Mouse (Mus musculus): Measurements from ENCODE around the gene Fam98b. TPM values are rescaled to one million over a fixed set of nuclear protein-coding genes. Genes with fewer than 3 reads are reported as not detected.

Fam98b gene
- polyA plus RNA-seq, 1 experiment from 2014 or later, result 13.7 TPM

GRCm38 (mm10) chr2:117230261-117230660 is 19.3 kb upstream of the Fam98b start:
- ATAC-seq (ENCODE audit: low FRiP score), result no peak
- 81% methylated on average over 7 of the region's 7 CpGs for WGBS

GRCm38 (mm10) chr2:117231257-117231656 is 18.3 kb upstream of the Fam98b start:
- Histone ChIP-seq H3K4me3 (replicated peaks) (no peak overlapping the region), H3K9ac (replicated peaks) (no peak overlapping the region), H3K27ac (replicated peaks) (no peak overlapping the region), H3K4me1 (peaks cover 11% of the 10 kb centered on the region), H3K9me3 (replicated peaks) (no peaks in the 10 kb centered on the region), H3K27me3 (replicated peaks) (no peaks in the 10 kb centered on the region), H3K4me2 (peak overlapping the region; percentile 32), H3K36me3 (no peaks in the 10 kb centered on the region)
- peak; percentile 84; the same call in 1 of the 2 replicates for ATAC-seq (ENCODE audit: low FRiP score)
- WGBS, result 7% methylated on average over 13 of the region's 13 CpGs

More at GRCm38 (mm10) chr2:117230261-117230660, 19.3 kb upstream of the Fam98b start:
- H3K9ac ChIP-seq (replicated peaks), result no peak overlapping the region
- peaks cover 11% of the 10 kb centered on the region for H3K4me1 ChIP-seq
- H3K36me3 ChIP-seq, result no peaks in the 10 kb centered on the region
- H3K4me3 ChIP-seq (replicated peaks), result no peak overlapping the region
- no peak overlapping the region for H3K4me2 ChIP-seq
- no peaks in the 10 kb centered on the region for H3K27me3 ChIP-seq (replicated peaks)
- H3K27ac ChIP-seq (replicated peaks), result no peak overlapping the region
- H3K9me3 ChIP-seq (replicated peaks), result no peaks in the 10 kb centered on the region

- Histone ChIP-seq H3K4me2 (no peak overlapping the region), H3K4me3 (replicated peaks) (no peak overlapping the region), H3K9ac (replicated peaks) (no peak overlapping the region), H3K36me3 (no peaks in the 10 kb centered on the region), H3K4me1 (no peaks in the 10 kb centered on the region), H3K9me3 (replicated peaks) (no peaks in the 10 kb centered on the region), H3K27ac (replicated peaks) (no peak overlapping the region), H3K27me3 (replicated peaks) (no peaks in the 10 kb centered on the region)
- no peak for ATAC-seq (ENCODE audit: low FRiP score)
- 78% methylated on average over 4 of the region's 4 CpGs for WGBS
Measured at GRCm38 (mm10) chr2:117241953-117242352, 7.6 kb upstream of the Fam98b start.

GRCm38 (mm10) chr2:117250001-117250510 is 517 bp downstream of the Fam98b start:
- H3K27ac ChIP-seq (replicated peaks), result peak overlapping the region; percentile 91
- ATAC-seq (ENCODE audit: low FRiP score), result peak; percentile 80
- peak overlapping the region; percentile 80 for H3K4me3 ChIP-seq (replicated peaks)
- 0% methylated on average over 24 of the region's 24 CpGs for WGBS
- H3K9me3 ChIP-seq (replicated peaks), result no peaks in the 10 kb centered on the region
- H3K4me2 ChIP-seq, result peak overlapping the region; percentile 68
- H3K36me3 ChIP-seq, result no peaks in the 10 kb centered on the region
- peaks cover 17% of the 10 kb centered on the region for H3K4me1 ChIP-seq
- H3K9ac ChIP-seq (replicated peaks), result peak overlapping the region; percentile 79
- H3K27me3 ChIP-seq (replicated peaks), result no peaks in the 10 kb centered on the region

GRCm38 (mm10) chr2:117255415-117255814 is 5.9 kb downstream of the Fam98b start:
- Histone ChIP-seq H3K36me3 (peaks cover 10% of the 10 kb centered on the region; the same call in 1 of the 2 replicates), H3K4me2 (no peak overlapping the region), H3K4me3 (replicated peaks) (no peak overlapping the region), H3K9ac (replicated peaks) (no peak overlapping the region), H3K4me1 (peaks cover 14% of the 10 kb centered on the region), H3K27ac (replicated peaks) (no peak overlapping the region), H3K27me3 (replicated peaks) (no peaks in the 10 kb centered on the region), H3K9me3 (replicated peaks) (no peaks in the 10 kb centered on the region)
- ATAC-seq (ENCODE audit: low FRiP score), result no peak
- 87% methylated on average over 2 of the region's 2 CpGs for WGBS

GRCm38 (mm10) chr2:117257617-117258016 is 8.1 kb downstream of the Fam98b start:
- 95% methylated on average over 1 of the region's 1 CpGs for WGBS
- no peak overlapping the region for H3K4me3 ChIP-seq (replicated peaks)
- H3K27ac ChIP-seq (replicated peaks), result no peak overlapping the region
- H3K36me3 ChIP-seq, result peaks cover 18% of the 10 kb centered on the region; the same call in 1 of the 2 replicates
- no peaks in the 10 kb centered on the region for H3K4me1 ChIP-seq
- H3K9me3 ChIP-seq (replicated peaks), result no peaks in the 10 kb centered on the region
- H3K27me3 ChIP-seq (replicated peaks), result no peaks in the 10 kb centered on the region
- no peak for ATAC-seq (ENCODE audit: low FRiP score)
- H3K9ac ChIP-seq (replicated peaks), result no peak overlapping the region
- no peak overlapping the region for H3K4me2 ChIP-seq

GRCm38 (mm10) chr2:117262184-117262583 is 12.6 kb downstream of the Fam98b start:
- Histone ChIP-seq H3K4me3 (replicated peaks) (no peak overlapping the region), H3K27ac (replicated peaks) (no peak overlapping the region), H3K9me3 (replicated peaks) (no peaks in the 10 kb centered on the region), H3K9ac (replicated peaks) (no peak overlapping the region), H3K36me3 (peaks cover 37% of the 10 kb centered on the region), H3K4me2 (no peak overlapping the region), H3K4me1 (no peaks in the 10 kb centered on the region), H3K27me3 (replicated peaks) (no peaks in the 10 kb centered on the region)
- ATAC-seq (ENCODE audit: low FRiP score), result no peak
- WGBS, result 91% methylated on average over 5 of the region's 5 CpGs

- no peak overlapping the region for H3K9ac ChIP-seq (replicated peaks)
- H3K9me3 ChIP-seq (replicated peaks), result no peaks in the 10 kb centered on the region
- H3K36me3 ChIP-seq, result peaks cover 43% of the 10 kb centered on the region
- no peak overlapping the region for H3K4me3 ChIP-seq (replicated peaks)
- H3K27ac ChIP-seq (replicated peaks), result no peak overlapping the region
- H3K4me1 ChIP-seq, result no peaks in the 10 kb centered on the region
- 73% methylated on average over 11 of the region's 11 CpGs for WGBS
- no peak overlapping the region for H3K4me2 ChIP-seq
- ATAC-seq (ENCODE audit: low FRiP score), result peak; percentile 65; the same call in 1 of the 2 replicates
- no peaks in the 10 kb centered on the region for H3K27me3 ChIP-seq (replicated peaks)
Measured at GRCm38 (mm10) chr2:117263786-117264408, 14.4 kb downstream of the Fam98b start.

- 88% methylated on average over 7 of the region's 7 CpGs for WGBS
- Histone ChIP-seq H3K4me3 (replicated peaks) (no peak overlapping the region), H3K36me3 (no peaks in the 10 kb centered on the region), H3K9ac (replicated peaks) (no peak overlapping the region), H3K4me2 (no peak overlapping the region), H3K9me3 (replicated peaks) (no peaks in the 10 kb centered on the region), H3K27me3 (replicated peaks) (no peaks in the 10 kb centered on the region), H3K4me1 (no peaks in the 10 kb centered on the region), H3K27ac (replicated peaks) (no peak overlapping the region)
- no peak for ATAC-seq (ENCODE audit: low FRiP score)
Measured at GRCm38 (mm10) chr2:117288291-117288690, 38.8 kb downstream of the Fam98b start.

- H3K9me3 ChIP-seq (replicated peaks), result no peaks in the 10 kb centered on the region
- no peak for ATAC-seq (ENCODE audit: low FRiP score)
- 88% methylated on average over 16 of the region's 16 CpGs for WGBS
- no peak overlapping the region for H3K4me2 ChIP-seq
- H3K27ac ChIP-seq (replicated peaks), result no peak overlapping the region
- no peaks in the 10 kb centered on the region for H3K36me3 ChIP-seq
- no peaks in the 10 kb centered on the region for H3K27me3 ChIP-seq (replicated peaks)
- no peaks in the 10 kb centered on the region for H3K4me1 ChIP-seq
- no peak overlapping the region for H3K9ac ChIP-seq (replicated peaks)
- H3K4me3 ChIP-seq (replicated peaks), result no peak overlapping the region
Measured at GRCm38 (mm10) chr2:117299596-117300448, 50.3 kb downstream of the Fam98b start.

GRCm38 (mm10) chr2:117303391-117304350 is 54.1 kb downstream of the Fam98b start:
- 79% methylated on average over 12 of the region's 12 CpGs for WGBS
- ATAC-seq (ENCODE audit: low FRiP score), result no peak

More at GRCm38 (mm10) chr2:117303391-117304350, 54.1 kb downstream of the Fam98b start:
- H3K9ac ChIP-seq (replicated peaks), result no peak overlapping the region
- H3K27me3 ChIP-seq (replicated peaks), result no peaks in the 10 kb centered on the region
- no peak overlapping the region for H3K4me2 ChIP-seq
- no peaks in the 10 kb centered on the region for H3K4me1 ChIP-seq
- H3K36me3 ChIP-seq, result no peaks in the 10 kb centered on the region
- H3K27ac ChIP-seq (replicated peaks), result no peak overlapping the region
- no peaks in the 10 kb centered on the region for H3K9me3 ChIP-seq (replicated peaks)
- no peak overlapping the region for H3K4me3 ChIP-seq (replicated peaks)

All from neural tube, embryonic 15.5 days (tissue).